26 mouse cellular contexts compared by ENCODE assay signal in genomic region chr1:65091566-65091965, GRCm38 (mm10). TPM values are rescaled to one million over a fixed set of nuclear protein-coding genes. Genes with fewer than 3 reads are reported as not detected.
A peak's percentile ranks its signal among the peaks of the same experiment; 100 is the strongest.
DNase-seq lines count a peak whose midpoint lies in the region; ATAC-seq and TF ChIP-seq lines count a peak whose summit lies in the region.
"Had no signal": no experiment of that assay in that cellular context is flagged by ENCODE, and none has a peak within 500 bp of the region (broad histone marks: within the 10 kb centered on the region; RNA-seq: fewer than 3 reads in every experiment).

No protein-coding gene starts in this region.

- DNase-seq in 3T3-L1 (ENCODE audit: low read depth, low spot score) (peak; percentile 72), 416B (ENCODE audit: low read depth) (peak; percentile 64), Patski (ENCODE audit: low read depth, low spot score) (peak; percentile 13)
- no peak for DNase-seq in forebrain, embryonic 11.5 days (ENCODE audit: low spot score)
- DNase-seq in kidney, postnatal 25 days: no peak
- DNase-seq: adrenal gland, postnatal 25 days; cerebellum, adult 11 months; cerebellum, adult 8-10 months; cerebellum, postnatal 14 days; gastrocnemius, postnatal 10 days; heart, adult 2 months; heart, postnatal 36 days; kidney, adult 8-10 months had no signal

- H3K4me3 ChIP-seq in myocyte: no peak overlapping the region
- no peak overlapping the region for H3K4me3 ChIP-seq in forebrain, embryonic 11.5 days (ENCODE audit: low read depth, low read length)
- H3K4me3 ChIP-seq in heart, embryonic 12.5 days: no peak overlapping the region
- H3K4me3 ChIP-seq: embryonic facial prominence, embryonic 12.5 days; forebrain, embryonic 12.5 days; heart, adult 2 months; heart, embryonic 13.5 days; hindbrain, embryonic 15.5 days had no signal

- no peaks in the 10 kb centered on the region for H3K9me3 ChIP-seq in forebrain, embryonic 11.5 days (ENCODE audit: control insufficient read depth, low read length)
- no peaks in the 10 kb centered on the region for H3K9me3 ChIP-seq in heart, embryonic 12.5 days (replicated peaks)
- H3K9me3 ChIP-seq: embryonic facial prominence, embryonic 12.5 days; forebrain, embryonic 12.5 days; heart, embryonic 13.5 days; hindbrain, embryonic 15.5 days had no signal

- no peak for TF ChIP-seq CTCF in Patski (IDR thresholded peaks at IDR 0.05)

- POLR2A ChIA-PET in Patski (lab: Charles Lee): interaction anchor here (0.6 kb wide), 1 partner anchor 1297 kb away, joined by 4 read pairs; no protein-coding TSS in a partner anchor

- H3K4me1 ChIP-seq in forebrain, embryonic 11.5 days (replicated peaks; ENCODE audit: control insufficient read depth, insufficient read depth, low read length): no peaks in the 10 kb centered on the region
- H3K4me1 ChIP-seq in heart, embryonic 12.5 days (replicated peaks): no peaks in the 10 kb centered on the region
- H3K4me1 ChIP-seq: embryonic facial prominence, embryonic 12.5 days; forebrain, embryonic 12.5 days; heart, embryonic 13.5 days; hindbrain, embryonic 15.5 days had no signal

- H3K27me3 ChIP-seq in Patski: no peaks in the 10 kb centered on the region
- no peaks in the 10 kb centered on the region for H3K27me3 ChIP-seq in myocyte (ENCODE audit: control insufficient read depth, insufficient read depth, insufficient read length)
- no peaks in the 10 kb centered on the region for H3K27me3 ChIP-seq in forebrain, embryonic 11.5 days (ENCODE audit: control insufficient read depth, insufficient read depth, low read length)
- no peaks in the 10 kb centered on the region for H3K27me3 ChIP-seq in heart, embryonic 12.5 days (replicated peaks)
- H3K27me3 ChIP-seq: CH12.LX; embryonic facial prominence, embryonic 12.5 days; forebrain, embryonic 12.5 days; heart, embryonic 13.5 days; hindbrain, embryonic 15.5 days had no signal

- no peaks in the 10 kb centered on the region for H3K79me2 ChIP-seq in myocyte (ENCODE audit: control insufficient read depth, insufficient read depth)

- WGBS in forebrain, embryonic 11.5 days: 91% methylated on average over 3 of the region's 3 CpGs
- 87% methylated on average over 3 of the region's 3 CpGs for WGBS in heart, embryonic 12.5 days

- no peak overlapping the region for H3ac ChIP-seq in myocyte (ENCODE audit: control insufficient read depth, insufficient read length)

- no peak for ATAC-seq in Patski
- ATAC-seq in forebrain, embryonic 11.5 days (replicated peaks; ENCODE audit: low FRiP score): no peak
- ATAC-seq in heart, embryonic 12.5 days (ENCODE audit: insufficient number of reproducible peaks, low FRiP score): no peak
- ATAC-seq: forebrain, embryonic 16.5 days; intestine, embryonic 16.5 days had no signal

- peak overlapping the region; percentile 48 for H3K4me2 ChIP-seq in myocyte (ENCODE audit: low read depth)
- H3K4me2 ChIP-seq in forebrain, embryonic 11.5 days (ENCODE audit: low read depth, low read length, severe bottlenecking): no peak overlapping the region
- H3K4me2 ChIP-seq in heart, embryonic 12.5 days: no peak overlapping the region
- H3K4me2 ChIP-seq: embryonic facial prominence, embryonic 12.5 days; forebrain, embryonic 12.5 days; heart, embryonic 13.5 days; hindbrain, embryonic 15.5 days had no signal

- in situ Hi-C loops in Patski (cut with MboI; ENCODE audit: low pct_unique_long_range_greater_than_20kb): no loop called here

- no peak for TF ChIP-seq POLR2A in myocyte (IDR thresholded peaks at IDR 0.05; ENCODE audit: insufficient read length, low read depth)

- H3K9ac ChIP-seq in forebrain, embryonic 11.5 days (ENCODE audit: low read length): no peak overlapping the region
- no peak overlapping the region for H3K9ac ChIP-seq in heart, embryonic 12.5 days
- H3K9ac ChIP-seq: embryonic facial prominence, embryonic 12.5 days; forebrain, embryonic 12.5 days; heart, embryonic 13.5 days; hindbrain, embryonic 15.5 days had no signal

- CTCF ChIA-PET in Patski (lab: Charles Lee): interaction anchor here (0.9 to 1.3 kb wide), 5 partner anchors 17 to 88 kb away, joined by 3 to 6 read pairs (median 3); no protein-coding TSS in a partner anchor

- no peaks in the 10 kb centered on the region for H3K36me3 ChIP-seq in myocyte (ENCODE audit: control insufficient read depth, insufficient read depth)
- H3K36me3 ChIP-seq in forebrain, embryonic 11.5 days (ENCODE audit: control insufficient read depth, insufficient read depth, low read length): no peaks in the 10 kb centered on the region
- no peaks in the 10 kb centered on the region for H3K36me3 ChIP-seq in heart, embryonic 12.5 days
- H3K36me3 ChIP-seq: embryonic facial prominence, embryonic 12.5 days; forebrain, embryonic 12.5 days; heart, embryonic 13.5 days; hindbrain, embryonic 15.5 days had no signal

- no peak overlapping the region for H3K27ac ChIP-seq in forebrain, embryonic 11.5 days (ENCODE audit: low read depth, low read length)
- H3K27ac ChIP-seq in heart, embryonic 12.5 days (ENCODE audit: poor library complexity, severe bottlenecking): no peak overlapping the region
- H3K27ac ChIP-seq: embryonic facial prominence, embryonic 12.5 days; forebrain, embryonic 12.5 days; heart, adult 2 months; heart, embryonic 13.5 days; hindbrain, embryonic 15.5 days had no signal

TF ChIP-seq in myocyte, 11 proteins besides CTCF, POLR2A, EP300 and RAD21:
- TF ChIP-seq TCF3 (IDR thresholded peaks at IDR 0.05; ENCODE audit: insufficient read length, low read depth) (no peak), MYOD1 (IDR thresholded peaks at IDR 0.05; ENCODE audit: control insufficient read depth in 1 of 3, insufficient read length in 2 of 3, low read depth in 2 of 3) (no peak), TCF12 (IDR thresholded peaks at IDR 0.05; ENCODE audit: insufficient read depth, poor library complexity, severe bottlenecking) (no peak), E2F4 (IDR thresholded peaks at IDR 0.05; ENCODE audit: insufficient read depth) (no peak), MYOG (IDR thresholded peaks at IDR 0.05; ENCODE audit: control insufficient read depth in 1 of 3, insufficient read depth in 1 of 3, insufficient read length in 2 of 3, low read depth in 2 of 3) (no peak), REST (IDR thresholded peaks at IDR 0.05; ENCODE audit: insufficient read depth, insufficient read length) (no peak), SRF (IDR thresholded peaks at IDR 0.05; ENCODE audit: control insufficient read depth, insufficient read length, low read depth) (no peak), POLR2AphosphoS2 (IDR thresholded peaks at IDR 0.05; ENCODE audit: insufficient read length, low read depth) (no peak), USF1 (IDR thresholded peaks at IDR 0.05; ENCODE audit: low read depth) (no peak), MAX (IDR thresholded peaks at IDR 0.05; ENCODE audit: low read depth) (no peak), CEBPB (IDR thresholded peaks at IDR 0.05; ENCODE audit: insufficient read depth, poor library complexity, severe bottlenecking) (no peak)

RNA-seq across cellular contexts. Expression of gene Crygb, which starts 9.5 kb away (rescaled TPM):
- polyA plus RNA-seq in Patski (2021): not detected
- not detected for polyA plus RNA-seq in myocyte (2012; fragmentation: generic; extraction: Trizol)
- not detected in 2 replicates for polyA plus RNA-seq in forebrain, embryonic 11.5 days (2014; fragmentation: Nextera tagmentation; extraction: Ambion mirVana)
- 0.58 and 1.1 TPM in 2 replicates for polyA plus RNA-seq in heart, embryonic 12.5 days (2016; fragmentation: Nextera tagmentation; extraction: Ambion mirVana)
- polyA plus RNA-seq: brain, embryonic 14.5 days; cortical plate, adult 2 months; forebrain, embryonic 12.5 days; forebrain, embryonic 16.5 days; heart, adult 2 months; heart, postnatal 0 days; hindbrain, embryonic 11.5 days; intestine, embryonic 16.5 days had no signal

RNA-seq across cellular contexts. Expression of gene Cryga, which starts 11.6 kb away (rescaled TPM):
- not detected for polyA plus RNA-seq in Patski (2021)
- not detected for polyA plus RNA-seq in myocyte (2012; fragmentation: generic; extraction: Trizol)
- not detected in 2 replicates for polyA plus RNA-seq in forebrain, embryonic 11.5 days (2014; fragmentation: Nextera tagmentation; extraction: Ambion mirVana)
- not detected in 2 replicates for polyA plus RNA-seq in heart, embryonic 12.5 days (2016; fragmentation: Nextera tagmentation; extraction: Ambion mirVana)
- polyA plus RNA-seq: brain, embryonic 14.5 days; forebrain, embryonic 16.5 days; heart, adult 2 months; heart, embryonic 13.5 days; heart, postnatal 0 days; hindbrain, embryonic 11.5 days; intestine, embryonic 16.5 days had no signal

RNA-seq across cellular contexts. Expression of gene Crygc, which starts 18.1 kb away (rescaled TPM):
- polyA plus RNA-seq in Patski (2021): not detected
- polyA plus RNA-seq in myocyte (2012; fragmentation: generic; extraction: Trizol): not detected
- polyA plus RNA-seq in forebrain, embryonic 11.5 days (2014; fragmentation: Nextera tagmentation; extraction: Ambion mirVana): 0.61 TPM in 1 of 2 replicates, not detected in the other
- polyA plus RNA-seq in heart, embryonic 12.5 days (2016; fragmentation: Nextera tagmentation; extraction: Ambion mirVana): not detected in 2 replicates
- polyA plus RNA-seq: brain, embryonic 14.5 days; cortical plate, adult 2 months; forebrain, embryonic 12.5 days; forebrain, embryonic 16.5 days; heart, adult 2 months; heart, embryonic 13.5 days; heart, postnatal 0 days; hindbrain, embryonic 11.5 days; hindbrain, embryonic 15.5 days; intestine, embryonic 16.5 days had no signal

RNA-seq across cellular contexts. Expression of gene Gm28845, which starts 27.8 kb away (rescaled TPM):
- polyA plus RNA-seq in Patski (2021) (not detected), myocyte (2012; fragmentation: generic; extraction: Trizol) (not detected)
- polyA plus RNA-seq in forebrain, embryonic 11.5 days (2014; fragmentation: Nextera tagmentation; extraction: Ambion mirVana): not detected in 2 replicates
- not detected in 2 replicates for polyA plus RNA-seq in heart, embryonic 12.5 days (2016; fragmentation: Nextera tagmentation; extraction: Ambion mirVana)
- polyA plus RNA-seq: embryonic facial prominence, embryonic 12.5 days; forebrain, embryonic 12.5 days; forebrain, embryonic 16.5 days; heart, adult 2 months; heart, embryonic 13.5 days; heart, postnatal 0 days; hindbrain, embryonic 11.5 days; hindbrain, embryonic 15.5 days; intestine, embryonic 16.5 days had no signal

RNA-seq across cellular contexts. Expression of gene Crygd, which starts 28.3 kb away (rescaled TPM):
- not detected for polyA plus RNA-seq in Patski (2021)
- not detected for polyA plus RNA-seq in myocyte (2012; fragmentation: generic; extraction: Trizol)
- not detected in 2 replicates for polyA plus RNA-seq in forebrain, embryonic 11.5 days (2014; fragmentation: Nextera tagmentation; extraction: Ambion mirVana)
- not detected in 2 replicates for polyA plus RNA-seq in heart, embryonic 12.5 days (2016; fragmentation: Nextera tagmentation; extraction: Ambion mirVana)
- polyA plus RNA-seq: brain, embryonic 14.5 days; cortical plate, adult 2 months; forebrain, embryonic 12.5 days; forebrain, embryonic 16.5 days; heart, adult 2 months; heart, embryonic 13.5 days; heart, postnatal 0 days; hindbrain, embryonic 11.5 days; intestine, embryonic 16.5 days had no signal

Comparison
In these comparisons a context has a peak if more than half of its experiments do, and no peak if none do; other contexts are left out.
1. DNase-seq: peak in 3T3-L1 (single experiment), 416B (single experiment) and Patski (single experiment); none in forebrain, embryonic 11.5 days (single experiment) and kidney, postnatal 25 days (0 of 2).